Mouse (Mus musculus) liver, adult (tissue): ENCODE results near the gene Nipa2.

Experiments
- GATA4 ChIP-seq: IDR thresholded peaks from 2 replicates; pipeline ENCODE4 v1.6.1; 2014; ENCODE audit warnings: mild to moderate bottlenecking, low read length; ENCODE audit not compliant: insufficient replicate concordance

Nipa2 gene

GRCm38 (mm10) chr7:55962004-55962908 is at the start of gene Nipa2:
Gene Nipa2, minus strand, starts transcription at chr7:55962476.
- TF ChIP-seq GATA4, result no peak

- no peak for TF ChIP-seq GATA4
Measured at GRCm38 (mm10) chr7:56011018-56011333, 48.7 kb upstream of the Nipa2 start.

GRCm38 (mm10) chr7:56010318-56011017 is 48.2 kb upstream of the Nipa2 start:
- TF ChIP-seq GATA4, result no peak

- no peak for TF ChIP-seq GATA4
Measured at GRCm38 (mm10) chr7:55998997-55999396, 36.7 kb upstream of the Nipa2 start.

- TF ChIP-seq GATA4, result no peak
Measured at GRCm38 (mm10) chr7:55995013-55995412, 32.7 kb upstream of the Nipa2 start.

GRCm38 (mm10) chr7:55991858-55992257 is 29.6 kb upstream of the Nipa2 start:
- no peak for TF ChIP-seq GATA4

- TF ChIP-seq GATA4, result no peak
Measured at GRCm38 (mm10) chr7:55991129-55991528, 28.9 kb upstream of the Nipa2 start.

- TF ChIP-seq GATA4, result no peak
Measured at GRCm38 (mm10) chr7:55986526-55987214, 24.4 kb upstream of the Nipa2 start.

- no peak for TF ChIP-seq GATA4
Measured at GRCm38 (mm10) chr7:55984754-55985153, 22.5 kb upstream of the Nipa2 start.

- no peak for TF ChIP-seq GATA4
Measured at GRCm38 (mm10) chr7:55983107-55983506, 20.8 kb upstream of the Nipa2 start.

GRCm38 (mm10) chr7:55982010-55982700 is 19.9 kb upstream of the Nipa2 start:
- TF ChIP-seq GATA4, result no peak

- no peak for TF ChIP-seq GATA4
Measured at GRCm38 (mm10) chr7:55981511-55981910, 19.2 kb upstream of the Nipa2 start.

GRCm38 (mm10) chr7:55974429-55974828 is 12.2 kb upstream of the Nipa2 start:
- no peak for TF ChIP-seq GATA4

GRCm38 (mm10) chr7:55969415-55969814 is 7.1 kb upstream of the Nipa2 start:
- no peak for TF ChIP-seq GATA4

- no peak for TF ChIP-seq GATA4
Measured at GRCm38 (mm10) chr7:55968258-55968901, 6.1 kb upstream of the Nipa2 start.
